Mouse (Mus musculus) MEL (cell line): ENCODE measurements around the gene Rassf8. TPM values are rescaled to one million over a fixed set of nuclear protein-coding genes. Genes with fewer than 3 reads are reported as not detected.

Source experiments
- DNase-seq: peaks from one replicate; pipeline ENCODE4 v3.0.0; 2011; ENCODE audit warnings: low read depth, low spot score
- H3K27ac ChIP-seq: 2 replicates; pipeline ENCODE4 v1.5.1; 2012; ENCODE audit warnings: low read depth, mild to moderate bottlenecking, control low read depth, low read length, moderate library complexity; ENCODE audit not compliant: control insufficient read depth
- H3K27me3 ChIP-seq, 2 experiments: fragments of 150-350 bp in 1 of 2; sonication (generic) in 1 of 2; 2 replicates each; pipeline ENCODE4 v1.6.1; 2012; ENCODE audit warnings: low read length in 2 of 2, mild to moderate bottlenecking in 2 of 2, improper control_type of control experiment in 1 of 2, moderate library complexity in 1 of 2; ENCODE audit not compliant: insufficient read depth in 2 of 2, control insufficient read depth in 1 of 2
- H3K36me3 ChIP-seq, 2 experiments: 2 replicates each; pipeline ENCODE4 v1.6.1; 2012 to 2014; ENCODE audit warnings: low read length in 2 of 2, improper control_type of control experiment in 1 of 2, inconsistent platforms in 1 of 2, mild to moderate bottlenecking in 1 of 2; ENCODE audit not compliant: insufficient read depth in 2 of 2, control insufficient read depth in 1 of 2
- H3K4me1 ChIP-seq, 2 experiments: fragments of 150-350 bp in 1 of 2; sonication (generic) in 1 of 2; 2 replicates each; pipeline ENCODE4 v1.6.1; 2012; ENCODE audit warnings: low read length in 2 of 2, improper control_type of control experiment in 1 of 2, mild to moderate bottlenecking in 1 of 2; ENCODE audit not compliant: insufficient read depth in 2 of 2, control insufficient read depth in 1 of 2
- H3K4me3 ChIP-seq, 2 experiments: fragments of 150-350 bp in 1 of 2; sonication (generic) in 1 of 2; 2 replicates each; pipeline ENCODE4 v1.5.1; 2012; ENCODE audit warnings: low read depth in 2 of 2, low read length in 2 of 2, mild to moderate bottlenecking in 2 of 2, moderate library complexity in 2 of 2, control low read depth in 1 of 2, improper control_type of control experiment in 1 of 2; ENCODE audit not compliant: control insufficient read depth in 1 of 2, insufficient read depth in 1 of 2
- H3K79me2 ChIP-seq: 2 replicates; pipeline ENCODE4 v1.6.1; 2012; ENCODE audit warnings: mild to moderate bottlenecking, low read length, moderate library complexity; ENCODE audit not compliant: control insufficient read depth, poor library complexity, insufficient read depth
- H3K9ac ChIP-seq: 2 replicates; pipeline ENCODE4 v1.6.1; 2012; ENCODE audit warnings: low read depth, mild to moderate bottlenecking, control low read depth, low read length, moderate library complexity; ENCODE audit not compliant: control insufficient read depth, poor library complexity, severe bottlenecking
- H3K9me3 ChIP-seq: fragments of 150-350 bp; sonication (generic); replicated peaks from 2 replicates; pipeline ENCODE4 v1.6.1; 2012; ENCODE audit warnings: mild to moderate bottlenecking, low read length, improper control_type of control experiment, moderate library complexity; ENCODE audit not compliant: insufficient read depth
- CHD1 ChIP-seq: IDR thresholded peaks from 2 replicates; pipeline ENCODE4 v1.6.1; 2012; ENCODE audit warnings: low read depth, mild to moderate bottlenecking, inconsistent platforms, low read length, improper control_type of control experiment
- CHD2 ChIP-seq: IDR thresholded peaks from 2 replicates; pipeline ENCODE4 v1.6.1; 2011; ENCODE audit warnings: low read length, improper control_type of control experiment
- CTCF ChIP-seq, 3 experiments: IDR thresholded peaks in 2 of 3; conservative IDR thresholded peaks in 1 of 3; 2 replicates each; pipeline ENCODE4 v1.5.1; 2011 to 2012; ENCODE audit warnings: low read length in 3 of 3, low read depth in 2 of 3, mild to moderate bottlenecking in 2 of 3, improper control_type of control experiment in 1 of 3, inconsistent platforms in 1 of 3, mixed read lengths in 1 of 3, moderate library complexity in 1 of 3; ENCODE audit not compliant: control insufficient read depth in 1 of 3, insufficient read depth in 1 of 3, poor library complexity in 1 of 3, severe bottlenecking in 1 of 3
- E2F4 ChIP-seq: IDR thresholded peaks from 2 replicates; pipeline ENCODE4 v1.6.1; 2011; ENCODE audit warnings: low read depth, low read length, improper control_type of control experiment, borderline replicate concordance
- EP300 ChIP-seq, 2 experiments: IDR thresholded peaks; 2 replicates each; pipeline ENCODE4 v1.6.1; 2011; ENCODE audit warnings: improper control_type of control experiment in 2 of 2, low read length in 2 of 2, low read depth in 1 of 2, mild to moderate bottlenecking in 1 of 2
- GABPA ChIP-seq: IDR thresholded peaks from 2 replicates; pipeline ENCODE4 v1.6.1; 2012; ENCODE audit warnings: low read depth, mild to moderate bottlenecking, inconsistent platforms, low read length, improper control_type of control experiment, moderate library complexity
- JUND ChIP-seq: IDR thresholded peaks from 2 replicates; pipeline ENCODE4 v1.6.1; 2011; ENCODE audit warnings: low read depth, mild to moderate bottlenecking, improper control_type of control experiment, low read length
- KAT2A ChIP-seq: conservative IDR thresholded peaks from 2 replicates; pipeline ENCODE4 v1.6.1; 2012; ENCODE audit warnings: low read depth, low read length, improper control_type of control experiment, inconsistent platforms
- MAFK ChIP-seq: IDR thresholded peaks from 2 replicates; pipeline ENCODE4 v1.6.1; 2011; ENCODE audit warnings: low read depth, mild to moderate bottlenecking, low read length, improper control_type of control experiment, borderline replicate concordance
- MAX ChIP-seq: IDR thresholded peaks from 2 replicates; pipeline ENCODE4 v1.6.1; 2011; ENCODE audit warnings: low read length, improper control_type of control experiment
- MYB ChIP-seq: IDR thresholded peaks from 2 replicates; pipeline ENCODE4 v1.6.1; 2011; ENCODE audit warnings: mild to moderate bottlenecking, low read depth, low read length, improper control_type of control experiment
- MYC ChIP-seq: IDR thresholded peaks from 2 replicates; pipeline ENCODE4 v1.6.1; 2011; ENCODE audit warnings: low read depth, mild to moderate bottlenecking, low read length, improper control_type of control experiment, moderate library complexity
- NELFE ChIP-seq: IDR thresholded peaks from 2 replicates; pipeline ENCODE4 v1.6.1; 2011; ENCODE audit warnings: low read depth, low read length, improper control_type of control experiment
- POLR2A ChIP-seq, 2 experiments: IDR thresholded peaks; 2 replicates each; pipeline ENCODE4 v1.6.1; 2011 to 2012; ENCODE audit warnings: low read length in 2 of 2, mild to moderate bottlenecking in 2 of 2, control low read depth in 1 of 2, improper control_type of control experiment in 1 of 2, low read depth in 1 of 2, moderate library complexity in 1 of 2; ENCODE audit not compliant: control insufficient read depth in 1 of 2, insufficient read depth in 1 of 2, poor library complexity in 1 of 2
- POLR2AphosphoS2 ChIP-seq: IDR thresholded peaks from 2 replicates; pipeline ENCODE4 v1.6.1; 2011; ENCODE audit warnings: low read length, improper control_type of control experiment
- POLR2AphosphoS5 ChIP-seq: IDR thresholded peaks from 2 replicates; pipeline ENCODE4 v1.6.1; 2012; ENCODE audit warnings: low read depth, borderline replicate concordance, mild to moderate bottlenecking, inconsistent platforms, low read length, moderate library complexity, mixed read lengths
- RCOR1 ChIP-seq: IDR thresholded peaks from 2 replicates; pipeline ENCODE4 v1.6.1; 2012; ENCODE audit warnings: low read depth, mild to moderate bottlenecking, inconsistent platforms, low read length, improper control_type of control experiment
- SIN3A ChIP-seq: IDR thresholded peaks from 2 replicates; pipeline ENCODE4 v1.6.1; 2012; ENCODE audit warnings: low read length, improper control_type of control experiment, inconsistent platforms
- SMC3 ChIP-seq: IDR thresholded peaks from 2 replicates; pipeline ENCODE4 v1.6.1; 2011; ENCODE audit warnings: low read depth, low read length, improper control_type of control experiment
- TAL1 ChIP-seq: IDR thresholded peaks from 2 replicates; pipeline ENCODE4 v1.6.1; 2012; ENCODE audit warnings: mild to moderate bottlenecking, inconsistent platforms, low read length, moderate library complexity, mixed read lengths
- TBP ChIP-seq: IDR thresholded peaks from 2 replicates; pipeline ENCODE4 v1.8.0; 2011; ENCODE audit warnings: low read depth, low read length, improper control_type of control experiment
- UBTF ChIP-seq: IDR thresholded peaks from 2 replicates; pipeline ENCODE4 v1.6.1; 2012; ENCODE audit warnings: low read depth, mild to moderate bottlenecking, inconsistent platforms, low read length, improper control_type of control experiment, moderate library complexity, borderline replicate concordance; ENCODE audit not compliant: insufficient read depth
- ZKSCAN1 ChIP-seq: IDR thresholded peaks from 2 replicates; pipeline ENCODE4 v1.6.1; 2012; ENCODE audit warnings: low read depth, mild to moderate bottlenecking, inconsistent platforms, low read length, improper control_type of control experiment, moderate library complexity
- ZMIZ1 ChIP-seq: IDR thresholded peaks from 2 replicates; pipeline ENCODE4 v1.6.1; 2012; ENCODE audit warnings: low read depth, mild to moderate bottlenecking, inconsistent platforms, low read length, improper control_type of control experiment, moderate library complexity
- ZNF384 ChIP-seq: IDR thresholded peaks from 2 replicates; pipeline ENCODE4 v1.6.1; 2012; ENCODE audit warnings: low read depth, mild to moderate bottlenecking, inconsistent platforms, low read length, improper control_type of control experiment
- polyA plus RNA-seq, 2 experiments: library from polyadenylated mRNA; stranded (reverse) in 1 of 2; unstranded in 1 of 2; fragments of >175 nt in 1 of 2; fragments of >200 nt in 1 of 2; gene quantifications; 2 replicates each; pipeline versions ENCODE4 v1.2.1 to v1.2.4; 2012; ENCODE audit warnings: low replicate concordance in 2 of 2, low read depth in 1 of 2; ENCODE audit not compliant: insufficient read length in 2 of 2, insufficient read depth in 1 of 2, missing spikeins in 1 of 2
- total RNA-seq: library from RNA; depleted of rRNA; stranded (reverse); fragments of 300-350 nt; gene quantifications from 2 replicates; pipeline ENCODE4 v1.2.3, GENCODE M21; 2012

Gene Rassf8
- total and polyA plus RNA-seq, 3 experiments, result not detected

DNA sequence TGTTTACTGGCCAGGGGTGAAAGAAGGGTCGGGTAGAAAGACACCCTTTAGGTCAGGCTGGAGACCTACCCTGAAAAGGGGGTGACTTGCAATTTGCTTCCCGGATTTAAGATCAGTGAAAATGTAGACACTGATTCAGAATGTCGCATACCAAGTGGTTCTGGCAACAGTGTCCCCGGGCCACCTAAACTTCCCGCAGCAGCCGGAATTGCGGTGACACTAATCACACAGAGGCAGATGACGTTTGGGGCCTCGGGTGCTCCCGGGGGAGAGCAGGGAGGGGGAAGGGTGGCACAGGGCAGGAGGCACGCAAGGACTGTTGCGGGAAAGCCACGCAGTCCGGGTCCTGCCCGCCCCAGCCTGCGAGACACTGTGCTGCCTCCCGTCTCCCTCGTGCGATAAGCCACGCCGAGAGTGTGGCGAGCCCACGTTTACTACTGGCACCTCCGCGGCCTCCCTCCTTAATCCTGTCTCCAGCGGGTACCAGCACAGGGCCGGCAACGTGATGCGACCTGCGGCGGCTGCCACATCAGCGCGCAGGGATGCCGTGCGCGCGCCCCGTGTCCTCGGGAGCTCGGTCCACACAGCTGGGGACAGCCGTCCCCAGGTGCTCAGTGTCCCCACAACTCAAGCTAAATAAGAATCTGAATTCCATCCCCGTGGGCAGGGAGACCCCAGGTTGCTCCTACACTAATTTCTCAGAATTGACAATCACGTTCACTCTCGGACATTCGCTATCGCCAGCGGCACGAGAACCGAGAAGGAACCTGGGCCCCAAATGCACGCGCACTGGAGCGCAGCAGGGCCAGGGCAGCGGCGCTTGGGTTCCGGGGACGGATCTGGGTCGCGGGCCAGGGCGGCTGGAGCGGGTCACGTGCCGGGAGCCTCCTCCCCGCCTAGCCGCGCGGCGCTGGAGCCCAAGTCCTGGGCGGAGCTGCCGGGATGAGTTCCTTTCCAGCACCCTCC, 119.6 kb downstream of the Rassf8 start:
- TF ChIP-seq CHD2, result no peak
- TF ChIP-seq POLR2A (IDR thresholded peaks at IDR 0.05; ENCODE audit: control insufficient read depth in 1 of 2, insufficient read depth in 1 of 2, low read depth in 1 of 2, low read length in 2 of 2, poor library complexity in 1 of 2), result no peak
- TF ChIP-seq RCOR1, result no peak
- TF ChIP-seq SMC3, result no peak
- TF ChIP-seq TAL1, result no peak
- no peak for TF ChIP-seq E2F4
- no peak for TF ChIP-seq POLR2AphosphoS2
- no peak for TF ChIP-seq ZNF384
- no peak for TF ChIP-seq JUND
- no peak for TF ChIP-seq MYB
- no peak for TF ChIP-seq KAT2A
- TF ChIP-seq SIN3A, result no peak
- TF ChIP-seq POLR2AphosphoS5, result no peak
- no peak for TF ChIP-seq MYC
- TF ChIP-seq EP300 (IDR thresholded peaks at IDR 0.05; ENCODE audit: low read depth in 1 of 2, low read length in 2 of 2), result no peak
- no peak for TF ChIP-seq ZMIZ1
- TF ChIP-seq MAX, result no peak
- TF ChIP-seq UBTF, result no peak
- Histone ChIP-seq H3K9ac (no peak overlapping the region), H3K9me3 (no peaks in the 10 kb centered on the region), H3K4me1 (no peaks in the 10 kb centered on the region), H3K36me3 (no peaks in the 10 kb centered on the region), H3K27ac (no peak overlapping the region), H3K79me2 (no peaks in the 10 kb centered on the region), H3K27me3 (no peaks in the 10 kb centered on the region), H3K4me3 (no peak overlapping the region)
- no peak for DNase-seq

DNA sequence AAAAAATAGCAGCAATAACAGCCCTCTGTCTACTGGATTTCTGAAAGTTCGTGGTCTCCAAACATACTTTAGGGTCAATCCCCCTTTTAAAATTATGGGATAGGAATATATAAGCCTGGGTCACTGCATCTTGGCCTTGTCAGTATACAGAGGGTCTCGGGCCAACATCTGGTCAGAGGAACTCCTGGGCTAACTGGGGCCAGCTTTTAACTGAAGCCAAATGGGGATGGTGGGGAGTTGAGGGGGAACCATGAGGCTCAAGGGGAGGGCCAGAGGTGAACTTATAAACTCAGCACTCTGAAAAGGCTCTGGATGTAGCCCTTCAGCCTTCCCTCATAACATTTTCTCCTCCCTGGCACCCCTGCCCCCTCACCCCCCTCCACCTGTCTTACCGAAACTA, 120.6 kb downstream of the Rassf8 start:
- Histone ChIP-seq H3K79me2 (no peaks in the 10 kb centered on the region), H3K27me3 (no peaks in the 10 kb centered on the region), H3K4me1 (no peaks in the 10 kb centered on the region), H3K4me3 (no peak overlapping the region), H3K36me3 (no peaks in the 10 kb centered on the region), H3K9ac (no peak overlapping the region), H3K9me3 (no peaks in the 10 kb centered on the region), H3K27ac (no peak overlapping the region)
- TF ChIP-seq SMC3 (no peak), KAT2A (no peak), E2F4 (no peak), GABPA (no peak), CTCF (IDR thresholded peaks at IDR 0.05 in 2 of 3, conservative IDR thresholded peaks at IDR 0.05 in 1 of 3; ENCODE audit: control insufficient read depth in 1 of 3, insufficient read depth in 1 of 3, low read depth in 2 of 3, low read length in 3 of 3, poor library complexity in 1 of 3, severe bottlenecking in 1 of 3) (no peak), TAL1 (no peak), SIN3A (no peak), ZKSCAN1 (no peak), NELFE (no peak), TBP (no peak), UBTF (no peak), MAFK (no peak), CHD1 (no peak), MYB (no peak)
- DNase-seq, result no peak
